Mouse (Mus musculus) kidney, embryonic 16.5 days (tissue): Measurements from ENCODE around the gene Atp6v1e2. TPM values are rescaled to one million over a fixed set of nuclear protein-coding genes. Genes with fewer than 3 reads are reported as not detected.

Source experiments
- ATAC-seq: fragments of 200-750 bp; cut with Nextera tagmentation; 2 replicates; pipeline ENCODE4 v1.8.0; 2017; ENCODE audit warnings: moderate TSS enrichment; ENCODE audit not compliant: low FRiP score, low TSS enrichment
- H3K27ac ChIP-seq: fragments of 300-500 bp; sonication (generic); 2 replicates; pipeline ENCODE4 v1.5.1; 2014; ENCODE audit warnings: low read length
- H3K27me3 ChIP-seq: fragments of 300-500 bp; sonication (generic); 2 replicates; pipeline ENCODE4 v1.6.1; 2014; ENCODE audit warnings: low read length, control low read depth, mixed read lengths; ENCODE audit not compliant: insufficient read depth
- H3K36me3 ChIP-seq: fragments of 300-500 bp; sonication (generic); 2 replicates; pipeline ENCODE4 v1.6.1; 2014; ENCODE audit warnings: low read length, control low read depth, mixed read lengths; ENCODE audit not compliant: insufficient read depth
- H3K4me1 ChIP-seq: fragments of 300-500 bp; sonication (generic); 2 replicates; pipeline ENCODE4 v1.6.1; 2014; ENCODE audit warnings: low read length, control low read depth, mixed read lengths; ENCODE audit not compliant: insufficient read depth
- H3K4me2 ChIP-seq: fragments of 300-500 bp; sonication (generic); replicated peaks from 2 replicates; pipeline ENCODE4 v1.6.1; 2014; ENCODE audit warnings: low read depth, low read length
- H3K4me3 ChIP-seq: fragments of 300-500 bp; sonication (generic); 2 replicates; pipeline ENCODE4 v1.5.1; 2014; ENCODE audit warnings: mild to moderate bottlenecking, low read length
- H3K9ac ChIP-seq: fragments of 300-500 bp; sonication (generic); replicated peaks from 2 replicates; pipeline ENCODE4 v1.6.1; 2014; ENCODE audit warnings: low read length
- H3K9me3 ChIP-seq: fragments of 300-500 bp; sonication (generic); 2 replicates; pipeline ENCODE4 v1.6.1; 2016; ENCODE audit warnings: low read length, control low read depth
- WGBS: fragments of 180-500 bp; shearing (Covaris S2); extraction: QIAGEN DNeasy Blood & Tissue Kit; methylation state at CpG from one replicate; pipeline ENCODE4 v1.1.7; 2014; 5-methylcytosine and 5-hydroxymethylcytosine counted together
- polyA plus RNA-seq: library from polyadenylated mRNA; unstranded; fragments of >200 nt; fragmentation: Nextera tagmentation; extraction: Ambion mirVana; gene quantifications from 2 replicates; pipeline ENCODE4 v1.2.1, GENCODE M21; 2015

The Atp6v1e2 gene
- polyA plus RNA-seq, 1 experiment from 2014 or later: not detected

DNA sequence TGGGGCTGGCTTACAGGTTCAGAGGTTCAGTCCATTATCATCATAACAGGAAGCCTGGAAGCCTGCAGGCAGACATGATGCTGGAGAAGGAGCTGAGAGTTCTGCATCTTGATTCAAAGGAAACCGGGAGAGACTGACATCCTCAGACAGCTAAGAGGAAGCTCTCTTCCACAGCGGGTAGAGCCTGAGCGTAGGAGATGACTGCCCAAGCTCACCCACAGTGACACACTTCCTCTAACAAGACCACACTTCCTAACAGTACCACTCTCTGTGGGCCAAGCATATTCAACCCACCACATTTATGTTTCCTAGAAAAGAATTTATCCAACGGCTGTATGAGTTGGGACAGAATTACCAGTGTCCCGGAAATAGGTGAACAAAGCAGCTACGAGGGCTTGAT is 30.8 kb upstream of the Atp6v1e2 start:
- no peak overlapping the region for H3K27ac ChIP-seq
- H3K36me3 ChIP-seq: peaks cover 8% of the 10 kb centered on the region; the same call in 1 of the 2 replicates
- ATAC-seq: no peak
- no peaks in the 10 kb centered on the region for H3K27me3 ChIP-seq
- 86% methylated on average over 6 of the region's 6 CpGs for WGBS
- no peaks in the 10 kb centered on the region for H3K9me3 ChIP-seq
- no peak overlapping the region for H3K4me3 ChIP-seq
- no peak overlapping the region for H3K9ac ChIP-seq
- H3K4me2 ChIP-seq: no peak overlapping the region
- peaks cover 4% of the 10 kb centered on the region; the same call in 1 of the 2 replicates for H3K4me1 ChIP-seq

DNA sequence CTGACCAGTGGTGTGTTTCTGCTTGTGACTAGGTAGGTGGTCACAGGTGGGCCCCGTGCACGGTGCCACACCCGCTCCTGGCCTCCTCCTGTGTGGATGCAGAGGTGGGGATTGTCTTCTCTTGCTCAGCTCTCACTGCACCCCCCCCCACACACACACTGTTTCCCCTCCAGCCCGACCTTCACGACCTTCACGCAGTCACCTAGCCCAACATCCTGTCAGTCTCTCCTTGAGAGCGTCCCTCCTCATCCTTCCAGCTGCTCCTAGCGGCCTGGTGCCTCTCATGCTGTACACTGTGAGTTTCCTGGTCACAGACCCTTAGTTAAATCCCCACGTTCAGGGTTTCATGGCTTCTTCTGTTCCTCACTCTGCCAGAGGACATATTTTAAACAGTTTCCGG is 28.7 kb upstream of the Atp6v1e2 start:
- WGBS: 66% methylated on average over 10 of the region's 10 CpGs
- H3K36me3 ChIP-seq: peaks cover 19% of the 10 kb centered on the region
- H3K4me1 ChIP-seq: no peaks in the 10 kb centered on the region
- ATAC-seq: no peak
- H3K27me3 ChIP-seq: no peaks in the 10 kb centered on the region
- no peak overlapping the region for H3K4me2 ChIP-seq
- H3K9ac ChIP-seq: no peak overlapping the region
- no peak overlapping the region for H3K4me3 ChIP-seq
- H3K27ac ChIP-seq: no peak overlapping the region
- no peaks in the 10 kb centered on the region for H3K9me3 ChIP-seq

DNA sequence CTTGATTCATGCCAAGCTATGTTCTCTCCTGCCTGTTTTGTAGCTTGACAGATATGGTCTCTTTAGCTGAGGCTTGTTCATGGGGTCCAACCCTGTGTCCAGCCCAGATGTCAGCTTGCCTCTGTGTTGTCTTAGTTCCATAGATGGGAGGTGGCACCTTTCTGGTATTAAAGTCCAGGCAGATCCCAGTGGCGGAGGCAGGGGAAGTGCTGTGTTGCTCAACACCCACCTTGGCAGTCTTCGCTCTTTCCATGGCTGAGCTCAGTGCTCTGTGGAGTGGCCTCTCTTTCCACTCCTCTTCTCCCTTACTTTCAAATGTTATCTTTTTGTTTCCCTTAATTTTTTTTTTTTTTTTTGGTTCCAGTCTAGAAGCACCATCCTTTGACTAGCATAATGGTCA is 25.4 kb upstream of the Atp6v1e2 start:
- WGBS: 94% methylated on average over 2 of the region's 2 CpGs
- Histone ChIP-seq H3K9ac (no peak overlapping the region), H3K4me3 (no peak overlapping the region), H3K9me3 (no peaks in the 10 kb centered on the region), H3K4me2 (no peak overlapping the region), H3K27ac (no peak overlapping the region), H3K36me3 (peaks cover 20% of the 10 kb centered on the region), H3K27me3 (no peaks in the 10 kb centered on the region), H3K4me1 (no peaks in the 10 kb centered on the region)
- no peak for ATAC-seq

DNA sequence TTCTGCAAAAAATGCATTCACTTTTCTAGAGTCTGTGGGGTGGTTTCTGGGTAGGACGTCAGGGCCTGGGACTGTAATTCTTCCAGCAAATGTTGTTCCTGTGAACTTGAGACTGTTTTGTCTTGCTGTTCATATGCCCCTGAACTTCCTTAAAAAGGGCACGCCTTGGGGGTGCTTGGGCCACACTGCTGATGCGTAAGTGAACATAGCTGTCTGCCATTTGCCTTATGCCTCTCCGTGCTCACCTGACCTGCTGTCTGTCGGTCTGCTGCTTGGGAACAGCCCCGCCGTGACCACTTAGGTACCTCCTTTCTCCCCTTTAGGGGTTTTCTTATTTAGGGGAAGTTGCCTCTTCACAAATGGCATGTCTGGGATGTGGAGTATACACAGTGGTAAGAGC is 24.2 kb upstream of the Atp6v1e2 start:
- ATAC-seq: no peak
- 83% methylated on average over 7 of the region's 7 CpGs for WGBS
- Histone ChIP-seq H3K27ac (no peak overlapping the region), H3K4me3 (no peak overlapping the region), H3K36me3 (peaks cover 20% of the 10 kb centered on the region), H3K9me3 (no peaks in the 10 kb centered on the region), H3K4me2 (no peak overlapping the region), H3K9ac (no peak overlapping the region), H3K27me3 (no peaks in the 10 kb centered on the region), H3K4me1 (no peaks in the 10 kb centered on the region)

DNA sequence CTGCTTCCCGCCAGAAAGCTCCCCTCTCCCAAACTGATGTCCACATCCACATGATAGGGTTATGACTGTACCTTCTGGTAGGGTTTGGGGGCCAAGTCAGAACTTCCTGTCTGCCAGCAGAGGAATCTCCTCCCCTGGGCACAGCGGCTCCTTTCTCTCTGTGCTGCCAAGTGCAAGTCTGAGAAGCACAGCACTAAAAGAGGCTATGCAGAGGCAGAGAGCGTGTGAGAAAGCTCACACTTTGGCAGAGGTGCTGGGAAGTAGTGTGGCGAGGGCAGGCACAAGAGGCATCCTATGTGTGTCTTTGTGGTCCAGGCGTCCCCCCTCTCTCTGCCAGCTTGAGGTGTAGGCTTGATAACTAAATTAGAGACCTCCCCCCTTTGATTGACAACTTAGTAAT is 23.3 kb upstream of the Atp6v1e2 start:
- H3K9ac ChIP-seq: no peak overlapping the region
- H3K9me3 ChIP-seq: no peaks in the 10 kb centered on the region
- 0 out of 2 replicates have a peak, but pooled peaks cover 1% of the 10 kb centered on the region for H3K4me1 ChIP-seq
- no peak overlapping the region for H3K4me3 ChIP-seq
- H3K4me2 ChIP-seq: no peak overlapping the region
- no peak overlapping the region for H3K27ac ChIP-seq
- ATAC-seq: no peak
- WGBS: 87% methylated on average over 5 of the region's 5 CpGs
- peaks cover 20% of the 10 kb centered on the region for H3K36me3 ChIP-seq
- no peaks in the 10 kb centered on the region for H3K27me3 ChIP-seq

DNA sequence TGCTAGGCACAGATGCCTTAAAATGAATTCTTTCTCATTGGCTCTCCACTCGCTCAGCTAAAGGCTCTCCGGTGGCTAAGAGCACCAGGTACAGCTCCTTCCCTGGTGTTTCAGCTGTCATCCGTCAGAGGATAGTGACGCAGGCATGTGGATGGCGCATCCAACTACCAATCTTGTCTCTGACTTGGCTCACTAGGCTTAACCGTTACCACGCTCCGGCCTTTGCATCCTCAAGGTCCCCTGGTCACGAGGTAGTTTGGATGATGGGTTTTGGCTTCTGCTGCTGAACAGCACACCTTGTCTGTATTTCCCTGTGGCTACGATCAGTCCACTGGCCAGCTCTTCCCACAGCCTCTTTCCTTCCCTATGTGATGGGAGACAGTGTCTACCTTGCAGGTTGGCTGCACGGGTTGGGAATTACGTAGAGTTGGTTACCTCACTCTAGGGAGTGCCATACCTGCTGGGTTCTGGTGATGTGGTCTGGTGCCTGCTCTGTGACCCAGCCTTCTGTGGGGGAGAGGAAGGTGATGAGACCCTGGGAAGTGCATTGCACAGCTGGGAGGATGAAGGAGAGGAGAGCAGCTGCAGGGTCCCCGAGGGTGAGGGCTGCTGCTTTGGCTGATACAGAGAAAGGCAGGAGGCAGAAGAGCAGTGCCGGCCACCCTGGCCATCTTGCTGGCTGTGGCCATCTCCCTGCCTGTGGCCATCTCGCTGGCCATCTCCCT is 22.5 kb upstream of the Atp6v1e2 start:
- 89% methylated on average over 15 of the region's 15 CpGs for WGBS
- no peak for ATAC-seq

DNA sequence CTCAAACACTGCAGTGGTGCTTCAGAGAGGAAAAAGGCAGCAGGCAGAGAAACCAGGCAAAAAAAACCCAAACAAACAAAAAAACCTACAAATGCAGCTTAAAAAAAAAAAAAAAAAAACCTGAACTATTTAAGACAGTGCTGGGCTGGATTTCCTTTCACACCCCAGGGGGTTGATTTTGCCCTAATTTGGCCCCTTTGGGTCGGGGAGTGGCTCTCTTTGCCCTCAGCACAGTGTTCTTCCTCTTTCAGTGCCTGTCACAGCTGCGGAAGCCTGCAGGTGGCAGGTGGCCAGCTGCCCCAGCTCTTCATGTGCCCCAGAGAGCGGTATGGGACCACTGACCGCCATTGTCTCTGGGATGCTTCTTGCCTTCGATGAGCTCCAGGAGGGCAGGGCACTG is 21.9 kb upstream of the Atp6v1e2 start:
- no peaks in the 10 kb centered on the region for H3K9me3 ChIP-seq
- WGBS: 69% methylated on average over 5 of the region's 5 CpGs
- H3K4me3 ChIP-seq: no peak overlapping the region

More for the DNA sequence above, 22.5 kb upstream of the Atp6v1e2 start:
- H3K36me3 ChIP-seq: peaks cover 20% of the 10 kb centered on the region
- H3K9ac ChIP-seq: no peak overlapping the region
- no peak overlapping the region for H3K27ac ChIP-seq
- no peaks in the 10 kb centered on the region for H3K9me3 ChIP-seq
- H3K27me3 ChIP-seq: no peaks in the 10 kb centered on the region
- H3K4me1 ChIP-seq: peaks cover 10% of the 10 kb centered on the region
- no peak overlapping the region for H3K4me3 ChIP-seq
- no peak overlapping the region for H3K4me2 ChIP-seq

DNA sequence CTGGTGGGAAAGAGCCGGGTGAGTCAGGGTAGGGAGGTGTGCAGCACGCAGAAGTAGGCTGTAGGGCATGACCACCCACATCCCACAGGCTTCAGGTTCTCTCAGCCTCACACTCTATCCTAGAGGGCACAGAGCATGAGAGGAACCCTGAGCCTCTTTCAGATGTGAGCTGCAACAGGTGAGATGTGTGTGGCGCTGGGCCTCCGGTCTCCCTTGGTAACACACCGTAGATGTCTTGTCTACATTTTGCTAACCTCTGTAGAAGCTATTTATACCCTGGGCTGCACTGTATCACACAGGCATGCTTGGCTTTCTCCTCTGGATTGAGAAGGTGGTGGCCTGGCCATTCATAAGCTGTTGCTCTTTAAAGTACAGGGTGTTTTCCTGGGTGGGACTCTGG is 20.9 kb upstream of the Atp6v1e2 start:
- no peaks in the 10 kb centered on the region for H3K9me3 ChIP-seq
- H3K36me3 ChIP-seq: peaks cover 20% of the 10 kb centered on the region
- H3K4me3 ChIP-seq: no peak overlapping the region
- no peak overlapping the region for H3K4me2 ChIP-seq
- H3K4me1 ChIP-seq: peaks cover 20% of the 10 kb centered on the region
- no peak for ATAC-seq
- H3K27ac ChIP-seq: no peak overlapping the region
- WGBS: 88% methylated on average over 5 of the region's 5 CpGs
- H3K9ac ChIP-seq: no peak overlapping the region
- no peaks in the 10 kb centered on the region for H3K27me3 ChIP-seq

More for the DNA sequence above, 21.9 kb upstream of the Atp6v1e2 start:
- H3K4me2 ChIP-seq: no peak overlapping the region
- ATAC-seq: no peak
- H3K27ac ChIP-seq: no peak overlapping the region
- peaks cover 16% of the 10 kb centered on the region for H3K4me1 ChIP-seq
- H3K9ac ChIP-seq: no peak overlapping the region
- H3K27me3 ChIP-seq: no peaks in the 10 kb centered on the region
- H3K36me3 ChIP-seq: peaks cover 20% of the 10 kb centered on the region

DNA sequence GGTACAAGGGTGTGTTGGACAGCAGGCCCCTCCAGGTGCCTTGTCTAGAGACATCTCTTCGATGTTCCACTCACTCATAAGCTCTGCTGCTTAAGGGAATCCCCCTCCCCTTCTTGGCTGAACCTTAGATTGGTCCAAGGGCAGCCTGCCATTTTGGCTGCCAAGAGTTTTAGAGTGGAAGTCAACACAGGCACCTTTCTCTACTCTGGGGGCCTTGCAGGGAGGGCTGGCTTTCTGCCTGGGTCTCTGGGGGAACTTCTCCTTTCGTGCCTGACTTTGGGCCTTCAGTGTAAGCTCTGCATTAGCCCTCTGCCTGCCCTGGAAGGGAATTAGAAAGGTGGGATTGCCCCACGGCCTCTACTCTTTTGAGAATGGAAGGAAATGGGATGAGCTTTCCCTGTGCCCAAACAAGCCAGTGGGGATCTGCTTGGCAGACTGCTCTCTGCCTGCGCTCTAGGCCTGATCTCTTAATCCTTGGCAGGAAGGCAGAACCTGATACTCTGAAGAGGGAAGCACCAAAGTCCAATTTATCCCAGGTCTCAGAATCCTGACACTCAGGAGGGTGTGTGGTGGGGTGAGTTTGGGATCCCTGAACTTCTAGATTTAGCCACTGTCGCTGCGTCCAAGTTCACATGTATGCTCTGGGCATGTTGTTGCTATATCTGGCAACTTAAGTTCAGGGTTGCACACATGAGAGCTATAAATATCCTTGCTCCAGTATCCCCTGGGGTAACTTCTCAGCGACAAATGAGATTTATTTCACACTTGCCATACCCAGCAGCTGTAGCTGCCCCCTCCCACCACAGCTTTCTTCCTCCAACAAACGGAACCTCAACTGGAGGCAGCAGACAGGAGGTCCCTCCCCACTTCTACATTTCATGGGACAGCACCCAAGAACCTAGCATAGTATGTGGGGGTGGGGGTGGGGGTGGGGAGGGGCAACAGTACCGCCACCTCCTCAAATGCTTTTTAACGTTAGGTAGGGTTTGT is 20.1 kb upstream of the Atp6v1e2 start:
- Histone ChIP-seq H3K4me2 (no peak overlapping the region), H3K27me3 (no peaks in the 10 kb centered on the region), H3K9me3 (no peaks in the 10 kb centered on the region), H3K4me1 (peaks cover 20% of the 10 kb centered on the region), H3K27ac (no peak overlapping the region), H3K36me3 (peaks cover 17% of the 10 kb centered on the region; the same call in 1 of the 2 replicates), H3K4me3 (no peak overlapping the region), H3K9ac (no peak overlapping the region)
- 64% methylated on average over 10 of the region's 10 CpGs for WGBS
- ATAC-seq: no peak
